Mouse (Mus musculus) liver, embryonic 13.5 days (tissue): ENCODE measurements around the gene Zp3. TPM values are rescaled to one million over a fixed set of nuclear protein-coding genes. Genes with fewer than 3 reads are reported as not detected.

ENCODE experiments used
- ATAC-seq: fragments of 200-750 bp; cut with Nextera tagmentation; 2 replicates; pipeline ENCODE4 v1.8.0; 2017; ENCODE audit warnings: low read depth, mild to moderate bottlenecking, moderate number of reproducible peaks, moderate library complexity
- DNase-seq: peaks from one replicate; pipeline ENCODE4 v3.0.0; 2022
- H3K27ac ChIP-seq: fragments of 300-500 bp; sonication (generic); 2 replicates; pipeline ENCODE4 v1.5.1; 2015; ENCODE audit warnings: moderate library complexity, mild to moderate bottlenecking, inconsistent platforms
- H3K27me3 ChIP-seq: fragments of 300-500 bp; sonication (generic); 2 replicates; pipeline ENCODE4 v1.6.1; 2015; ENCODE audit warnings: mild to moderate bottlenecking, inconsistent platforms
- H3K36me3 ChIP-seq: fragments of 300-500 bp; sonication (generic); 2 replicates; pipeline ENCODE4 v1.6.1; 2015; ENCODE audit warnings: mild to moderate bottlenecking, inconsistent platforms
- H3K4me1 ChIP-seq: fragments of 300-500 bp; sonication (generic); replicated peaks from 2 replicates; pipeline ENCODE4 v1.6.1; 2015; ENCODE audit warnings: inconsistent platforms
- H3K4me2 ChIP-seq: fragments of 300-500 bp; sonication (generic); 2 replicates; pipeline ENCODE4 v1.6.1; 2015; ENCODE audit warnings: inconsistent platforms, mild to moderate bottlenecking, moderate library complexity
- H3K4me3 ChIP-seq: fragments of 300-500 bp; sonication (generic); replicated peaks from 2 replicates; pipeline ENCODE4 v1.5.1; 2015; ENCODE audit warnings: mild to moderate bottlenecking, inconsistent platforms
- H3K9ac ChIP-seq: fragments of 300-500 bp; sonication (generic); 2 replicates; pipeline ENCODE4 v1.6.1; 2015; ENCODE audit warnings: mild to moderate bottlenecking, inconsistent platforms
- H3K9me3 ChIP-seq: fragments of 300-500 bp; sonication (generic); replicated peaks from 2 replicates; pipeline ENCODE4 v1.6.1; 2016; ENCODE audit warnings: inconsistent platforms
- WGBS: fragments of 180-500 bp; shearing (Covaris S2); methylation state at CpG from one replicate; pipeline ENCODE4 v1.1.7; 2015; ENCODE audit not compliant: insufficient replicate concordance; 5-methylcytosine and 5-hydroxymethylcytosine counted together
- polyA plus RNA-seq: library from polyadenylated mRNA; unstranded; fragments of >200 nt; fragmentation: Nextera tagmentation; extraction: Ambion mirVana; gene quantifications from 2 replicates; pipeline ENCODE4 v1.2.1, GENCODE M21; 2015

Gene Zp3
- polyA plus RNA-seq, 1 experiment from 2014 or later: not detected

DNA sequence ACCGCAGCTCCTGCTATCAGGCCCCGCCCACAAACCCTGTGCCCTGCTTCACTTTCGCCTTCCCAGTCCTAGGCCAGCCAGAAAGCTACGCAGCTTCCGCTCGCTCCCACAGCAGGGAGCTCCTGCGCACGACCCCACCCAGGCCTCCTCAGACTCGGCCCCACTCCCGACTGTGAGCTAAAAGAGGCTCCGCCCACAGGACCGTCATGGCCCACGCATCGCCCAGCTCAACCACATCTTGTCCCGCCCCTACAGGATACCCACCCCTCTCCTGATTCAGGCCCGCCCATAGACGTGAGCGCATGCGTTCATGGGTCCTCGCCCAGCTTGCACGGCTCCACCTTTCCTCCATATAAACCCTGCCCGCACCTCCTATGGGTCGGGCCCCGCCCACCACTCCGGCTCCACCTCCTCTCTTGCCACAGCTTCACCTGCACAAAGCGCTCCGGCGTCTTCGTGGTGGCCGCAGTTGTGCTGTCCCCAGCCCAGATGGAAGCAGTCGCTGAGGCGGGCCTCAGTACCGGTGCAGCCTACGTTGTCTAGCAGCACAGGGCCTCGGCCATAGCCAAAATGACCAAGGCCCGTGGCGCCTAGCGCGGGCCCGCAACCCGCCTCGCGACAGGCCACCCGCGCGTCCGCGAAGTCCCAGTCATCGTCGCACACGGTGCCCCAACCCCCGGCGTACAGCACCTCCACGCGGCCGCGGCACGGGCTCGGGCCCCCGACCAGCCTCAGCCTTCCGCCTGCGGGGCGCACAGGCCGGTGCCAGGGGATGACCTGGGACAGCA is 17.2 kb upstream of the Zp3 start:
- Histone ChIP-seq H3K27me3 (0 out of 2 replicates have a peak, but pooled peaks cover 2% of the 10 kb centered on the region), H3K4me3 (peak overlapping the region; percentile 70), H3K4me2 (peak overlapping the region; percentile 99), H3K27ac (peak overlapping the region; percentile 99), H3K4me1 (peaks cover 63% of the 10 kb centered on the region), H3K36me3 (no peaks in the 10 kb centered on the region), H3K9me3 (no peaks in the 10 kb centered on the region), H3K9ac (peak overlapping the region; percentile 87)
- DNase-seq (peak; percentile 97), ATAC-seq (peak; percentile 92)
- under 1% methylated on average over 64 of the region's 64 CpGs for WGBS

DNA sequence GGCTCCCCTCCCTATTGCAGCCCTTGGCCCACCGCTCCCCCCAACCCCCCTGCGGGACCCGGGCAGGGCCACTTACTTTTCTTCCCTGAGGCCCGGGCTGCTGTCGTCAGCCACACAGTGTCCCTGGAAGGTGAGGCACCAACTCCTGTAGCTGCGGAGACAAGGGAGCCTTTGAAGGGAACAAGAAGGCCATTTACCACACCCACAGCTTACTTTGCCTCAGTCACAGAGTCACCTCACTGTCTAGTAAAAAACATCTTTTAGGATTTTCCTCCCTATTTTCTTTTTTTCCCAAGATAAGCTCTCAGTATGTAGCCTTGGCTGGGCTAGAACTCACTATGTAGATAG is 16.6 kb upstream of the Zp3 start:
- Histone ChIP-seq H3K4me1 (peaks cover 58% of the 10 kb centered on the region), H3K36me3 (no peaks in the 10 kb centered on the region), H3K4me3 (peak overlapping the region; percentile 70), H3K9ac (peak overlapping the region; percentile 87), H3K4me2 (peak overlapping the region; percentile 99), H3K9me3 (no peaks in the 10 kb centered on the region), H3K27ac (peak overlapping the region; percentile 99), H3K27me3 (0 out of 2 replicates have a peak, but pooled peaks cover 2% of the 10 kb centered on the region)
- no peak for ATAC-seq
- 13% methylated on average over 6 of the region's 6 CpGs for WGBS
- no peak for DNase-seq

DNA sequence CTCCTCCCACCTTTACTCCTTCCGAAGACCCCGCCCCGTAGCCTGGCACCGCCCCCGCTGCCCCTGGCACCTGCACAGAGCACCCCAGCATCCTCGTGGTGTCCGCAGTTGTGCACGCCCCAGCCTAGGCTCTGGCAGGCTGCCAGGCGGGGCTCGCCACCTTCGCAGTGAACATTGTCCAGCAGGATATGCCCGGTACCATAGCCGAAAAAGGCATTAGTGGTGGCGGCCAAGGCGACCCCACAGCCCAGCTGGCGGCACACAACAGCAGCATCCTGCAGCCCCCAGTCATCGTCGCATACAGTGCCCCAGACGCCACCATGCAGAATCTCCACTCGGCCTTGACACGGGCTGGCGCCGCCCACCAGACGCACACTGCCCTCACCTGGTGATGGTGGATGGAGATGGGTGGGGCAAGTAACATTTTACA is 14.4 kb upstream of the Zp3 start:
- H3K27me3 ChIP-seq: 0 out of 2 replicates have a peak, but pooled peaks cover 2% of the 10 kb centered on the region
- 27% methylated on average over 24 of the region's 24 CpGs for WGBS
- no peak overlapping the region for H3K4me3 ChIP-seq
- H3K9me3 ChIP-seq: no peaks in the 10 kb centered on the region
- ATAC-seq: no peak
- no peaks in the 10 kb centered on the region for H3K36me3 ChIP-seq
- no peak for DNase-seq
- no peak overlapping the region for H3K9ac ChIP-seq
- H3K4me2 ChIP-seq: peak overlapping the region; percentile 44
- H3K4me1 ChIP-seq: peaks cover 36% of the 10 kb centered on the region
- H3K27ac ChIP-seq: no peak overlapping the region

DNA sequence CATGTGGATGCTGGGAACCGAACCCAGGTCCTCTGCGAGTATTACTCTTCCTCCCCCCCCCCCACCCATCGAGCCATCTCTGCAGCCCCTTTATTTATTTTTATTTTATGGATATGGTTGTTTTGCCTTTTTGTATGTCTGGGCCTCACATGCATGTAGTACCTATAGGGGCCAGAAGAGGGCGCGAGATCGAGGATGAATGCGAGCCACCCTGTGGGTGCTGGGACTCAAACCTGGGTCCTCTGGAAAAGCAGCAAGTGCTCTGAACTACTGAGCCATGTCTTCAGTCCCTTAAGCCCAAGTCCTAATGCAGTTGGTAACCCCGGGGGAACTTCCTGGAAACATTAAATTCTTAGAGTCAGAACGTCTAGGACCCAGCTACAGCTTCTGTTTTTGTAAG is 13.0 kb upstream of the Zp3 start:
- no peak overlapping the region for H3K9ac ChIP-seq
- DNase-seq (no peak), ATAC-seq (no peak)
- no peaks in the 10 kb centered on the region for H3K9me3 ChIP-seq
- H3K27me3 ChIP-seq: 0 out of 2 replicates have a peak, but pooled peaks cover 2% of the 10 kb centered on the region
- no peaks in the 10 kb centered on the region for H3K36me3 ChIP-seq
- H3K4me3 ChIP-seq: no peak overlapping the region
- no peak overlapping the region for H3K27ac ChIP-seq
- 49% methylated on average over 9 of the region's 9 CpGs for WGBS
- H3K4me2 ChIP-seq: no peak overlapping the region
- H3K4me1 ChIP-seq: peaks cover 22% of the 10 kb centered on the region

DNA sequence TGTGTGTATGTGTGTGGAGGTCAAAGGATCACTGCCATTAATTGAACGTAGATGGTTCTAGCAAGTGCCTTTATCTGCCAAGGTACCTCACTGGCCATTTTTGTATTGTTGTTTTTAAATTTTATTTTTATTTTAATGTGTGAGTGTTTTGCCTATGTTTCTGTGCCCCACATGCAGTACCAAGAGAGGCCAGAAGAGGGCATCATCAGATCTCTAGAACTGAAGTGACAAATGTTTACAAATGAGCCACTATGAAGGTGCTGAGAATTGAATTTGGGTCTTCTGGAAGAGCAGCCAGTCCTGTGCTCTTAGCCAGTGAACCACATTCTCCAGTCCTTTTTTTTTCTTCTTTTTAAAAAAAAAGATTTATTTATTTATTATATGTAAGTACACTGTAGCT is 11.1 kb upstream of the Zp3 start:
- WGBS: 47% methylated on average over 1 of the region's 1 CpGs
- H3K4me1 ChIP-seq: peaks cover 10% of the 10 kb centered on the region
- DNase-seq: peak; percentile 42
- H3K27me3 ChIP-seq: 0 out of 2 replicates have a peak, but pooled peaks cover 2% of the 10 kb centered on the region
- no peak overlapping the region for H3K27ac ChIP-seq
- no peak for ATAC-seq
- H3K9me3 ChIP-seq: no peaks in the 10 kb centered on the region
- no peaks in the 10 kb centered on the region for H3K36me3 ChIP-seq
- no peak overlapping the region for H3K4me2 ChIP-seq
- H3K4me3 ChIP-seq: no peak overlapping the region
- no peak overlapping the region for H3K9ac ChIP-seq

DNA sequence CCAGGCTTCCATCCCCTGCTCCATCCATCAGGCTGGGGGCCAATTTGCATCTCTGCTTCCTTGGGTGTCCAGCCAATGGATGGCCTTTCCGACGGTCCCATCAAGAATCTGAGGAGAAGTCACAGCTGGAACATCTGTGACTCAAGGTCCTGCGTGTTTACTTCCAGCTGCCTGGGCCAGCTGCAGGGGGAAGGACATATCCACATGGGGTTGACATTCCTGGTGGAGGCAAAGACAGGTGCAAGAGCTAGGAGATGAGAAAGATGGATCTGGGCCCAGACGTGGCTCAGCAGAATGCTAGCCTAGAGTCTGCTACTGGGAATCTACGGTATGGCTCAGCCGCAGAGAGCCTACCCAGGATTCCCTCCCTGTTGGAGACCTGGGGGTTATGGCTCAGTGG is 9.7 kb upstream of the Zp3 start:
- 80% methylated on average over 6 of the region's 6 CpGs for WGBS
- Histone ChIP-seq H3K27me3 (no peaks in the 10 kb centered on the region), H3K27ac (no peak overlapping the region), H3K9me3 (no peaks in the 10 kb centered on the region), H3K4me2 (no peak overlapping the region), H3K9ac (no peak overlapping the region), H3K4me3 (no peak overlapping the region), H3K4me1 (peaks cover 7% of the 10 kb centered on the region), H3K36me3 (no peaks in the 10 kb centered on the region)
- no peak for ATAC-seq
- no peak for DNase-seq

DNA sequence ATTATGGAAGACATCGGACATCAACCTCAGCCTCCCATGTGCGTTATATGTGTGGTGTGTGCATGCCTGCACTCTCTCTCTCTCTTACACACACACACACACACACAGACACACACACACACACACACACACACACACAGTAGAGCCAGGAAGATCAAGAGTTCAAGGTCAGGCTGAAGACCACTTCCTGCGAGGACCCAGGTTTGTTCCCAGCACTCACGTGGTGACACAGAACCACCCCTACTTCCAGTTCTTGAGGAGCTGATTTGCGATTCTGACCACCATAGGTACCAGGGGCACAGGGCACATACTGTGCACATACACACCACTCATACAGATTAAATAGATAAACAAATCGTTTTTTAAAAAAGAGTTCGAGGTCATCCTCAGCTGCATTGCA is 8.0 kb upstream of the Zp3 start:
- Histone ChIP-seq H3K27me3 (no peaks in the 10 kb centered on the region), H3K36me3 (no peaks in the 10 kb centered on the region), H3K4me2 (no peak overlapping the region), H3K4me3 (no peak overlapping the region), H3K9me3 (no peaks in the 10 kb centered on the region), H3K9ac (no peak overlapping the region), H3K27ac (no peak overlapping the region), H3K4me1 (peaks cover 10% of the 10 kb centered on the region)
- DNase-seq (no peak), ATAC-seq (no peak)
- WGBS: 65% methylated on average over 7 of the region's 7 CpGs

DNA sequence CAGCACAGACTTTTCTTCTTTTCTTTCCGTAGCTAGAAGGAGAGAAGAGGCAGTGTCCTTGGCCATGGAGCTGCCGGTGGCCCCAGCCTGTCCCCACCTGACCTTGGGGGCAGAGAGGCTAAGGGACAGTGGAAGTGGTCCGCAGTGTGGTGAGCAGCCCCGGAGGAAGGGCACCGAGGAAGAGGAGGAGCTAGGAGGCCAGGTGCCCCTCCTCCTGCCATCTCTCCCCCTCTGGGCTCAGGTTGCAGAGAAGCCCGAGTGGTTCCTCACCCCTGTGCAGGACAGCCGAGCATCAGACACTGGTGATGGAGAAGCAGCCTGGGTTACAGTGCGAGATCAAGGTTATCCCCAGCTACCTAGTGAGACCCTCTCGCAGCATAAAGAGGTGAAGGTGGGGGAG is 5.5 kb upstream of the Zp3 start, which contains the start of gene Ssc4d:
Ssc4d (minus strand) TSS at position 167 of the 400 bp plus-strand sequence.
- ATAC-seq (no peak), DNase-seq (no peak)
- Histone ChIP-seq H3K4me3 (no peak within 1 kb of the TSS), H3K9ac (no peak within 1 kb of the TSS), H3K36me3 (no peaks in the 10 kb centered on the region), H3K27me3 (no peaks in the 10 kb centered on the region), H3K27ac (no peak within 1 kb of the TSS), H3K4me1 (peaks cover 10% of the 10 kb centered on the region), H3K4me2 (no peak within 1 kb of the TSS), H3K9me3 (no peaks in the 10 kb centered on the region)
- 22% methylated on average over 9 of the region's 9 CpGs for WGBS

DNA sequence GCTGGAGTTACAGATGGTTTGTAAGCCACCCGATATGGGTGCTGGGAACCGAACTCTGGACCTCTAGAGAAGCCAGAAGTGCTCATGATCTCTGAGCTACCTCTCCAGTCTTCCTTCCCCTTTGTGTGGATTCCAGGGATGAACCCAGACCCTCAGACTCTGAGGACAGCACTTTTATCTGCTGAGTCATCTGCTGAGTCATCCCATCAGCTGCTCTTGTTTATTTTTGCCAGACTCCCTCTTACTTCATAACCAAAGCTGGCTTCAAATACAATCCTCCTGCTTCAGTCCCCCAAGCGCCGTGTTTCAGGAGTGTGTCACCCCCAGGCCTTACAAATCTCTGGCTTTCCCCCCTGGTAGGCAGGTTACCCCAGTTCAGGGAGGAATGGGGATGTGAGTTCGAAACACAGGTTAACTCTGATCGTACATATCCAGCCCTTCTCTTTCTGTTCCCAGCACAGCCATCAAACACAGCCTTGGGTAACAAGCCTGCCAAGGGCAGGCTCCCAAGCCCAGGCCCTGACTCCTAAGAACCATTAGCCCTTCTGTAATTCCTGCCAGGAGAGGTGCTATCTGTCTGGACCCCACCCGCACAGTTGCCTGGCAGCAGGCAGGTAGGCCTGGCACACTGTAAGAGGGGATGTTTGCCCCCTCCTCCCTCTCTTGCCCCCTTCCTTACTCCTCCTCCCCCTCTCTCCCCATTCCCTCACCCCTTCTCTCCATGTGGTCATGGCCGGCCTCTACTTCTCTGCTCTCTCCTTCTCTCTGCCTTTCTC is 3.8 kb upstream of the Zp3 start:
- Histone ChIP-seq H3K9ac (no peak overlapping the region), H3K27ac (0 out of 2 replicates have a peak overlapping the region, but pooled peaks have one; percentile 9), H3K36me3 (no peaks in the 10 kb centered on the region), H3K27me3 (no peaks in the 10 kb centered on the region), H3K9me3 (no peaks in the 10 kb centered on the region), H3K4me1 (peaks cover 10% of the 10 kb centered on the region), H3K4me3 (no peak overlapping the region), H3K4me2 (no peak overlapping the region)
- peak; percentile 66; the same call in 1 of the 2 replicates for ATAC-seq
- WGBS: 85% methylated on average over 8 of the region's 8 CpGs
- peak; percentile 38 for DNase-seq

DNA sequence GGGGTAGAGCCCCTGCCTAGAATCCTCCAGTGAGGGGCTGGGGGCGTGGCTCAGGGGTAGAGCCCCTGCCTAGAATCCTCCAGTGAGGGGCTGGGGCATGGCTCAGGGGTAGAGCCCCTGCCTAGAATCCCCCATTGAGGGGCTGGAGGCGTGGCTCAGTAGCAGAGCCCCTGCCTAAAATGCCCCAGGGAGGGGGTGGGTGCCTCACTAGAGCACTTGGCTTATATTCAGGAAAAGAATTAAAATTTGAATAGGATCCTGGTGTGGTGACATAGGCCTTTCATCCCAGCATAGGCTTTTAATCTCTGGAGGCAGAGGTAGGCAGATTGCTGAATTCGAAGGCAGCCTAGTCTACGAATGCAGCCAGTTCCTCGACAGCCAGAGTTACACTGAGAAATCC is 518 bp upstream of the Zp3 start:
- Histone ChIP-seq H3K9ac (no peak overlapping the region), H3K36me3 (no peaks in the 10 kb centered on the region), H3K4me3 (no peak overlapping the region), H3K27ac (no peak overlapping the region), H3K9me3 (no peaks in the 10 kb centered on the region), H3K4me1 (peaks cover 10% of the 10 kb centered on the region), H3K27me3 (0 out of 2 replicates have a peak, but pooled peaks cover 6% of the 10 kb centered on the region), H3K4me2 (no peak overlapping the region)
- WGBS: 66% methylated on average over 5 of the region's 5 CpGs
- no peak for DNase-seq
- ATAC-seq: no peak

DNA sequence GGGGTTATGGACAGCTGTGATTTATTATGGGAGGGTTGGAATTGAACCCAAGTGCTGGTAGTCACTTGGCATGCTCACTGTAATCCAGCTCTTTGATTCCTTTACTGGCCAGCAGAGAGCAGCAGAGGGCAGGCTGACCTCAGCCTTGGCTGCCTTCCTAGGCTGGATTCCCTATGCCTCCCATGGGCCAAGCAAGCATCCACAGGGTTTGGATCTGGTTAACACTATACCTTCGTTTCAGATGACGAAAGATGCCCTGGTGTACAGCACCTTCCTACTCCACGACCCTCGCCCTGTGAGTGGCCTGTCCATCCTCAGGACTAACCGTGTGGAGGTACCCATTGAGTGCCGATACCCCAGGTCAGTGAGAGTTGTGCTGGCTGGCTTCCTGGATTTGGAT is 2.5 kb downstream of the Zp3 start:
- WGBS: 34% methylated on average over 6 of the region's 6 CpGs
- Histone ChIP-seq H3K27ac (no peak overlapping the region), H3K27me3 (0 out of 2 replicates have a peak, but pooled peaks cover 6% of the 10 kb centered on the region), H3K4me1 (no peaks in the 10 kb centered on the region), H3K4me2 (no peak overlapping the region), H3K4me3 (no peak overlapping the region), H3K9me3 (no peaks in the 10 kb centered on the region), H3K36me3 (no peaks in the 10 kb centered on the region), H3K9ac (no peak overlapping the region)
- DNase-seq: peak; percentile 33
- ATAC-seq: no peak
